Mouse (Mus musculus): ENCODE data around the gene Pianp. TPM values are rescaled to one million over a fixed set of nuclear protein-coding genes. Genes with fewer than 3 reads are reported as not detected.
"Not testable (repeated sequence)": the region's sequence is repeated elsewhere in the genome, so short reads cannot be mapped to it uniquely, and the experiment has no call there.

Pianp gene
- polyA plus RNA-seq, 1 experiment from 2014 or later, result 22.6 TPM

DNA sequence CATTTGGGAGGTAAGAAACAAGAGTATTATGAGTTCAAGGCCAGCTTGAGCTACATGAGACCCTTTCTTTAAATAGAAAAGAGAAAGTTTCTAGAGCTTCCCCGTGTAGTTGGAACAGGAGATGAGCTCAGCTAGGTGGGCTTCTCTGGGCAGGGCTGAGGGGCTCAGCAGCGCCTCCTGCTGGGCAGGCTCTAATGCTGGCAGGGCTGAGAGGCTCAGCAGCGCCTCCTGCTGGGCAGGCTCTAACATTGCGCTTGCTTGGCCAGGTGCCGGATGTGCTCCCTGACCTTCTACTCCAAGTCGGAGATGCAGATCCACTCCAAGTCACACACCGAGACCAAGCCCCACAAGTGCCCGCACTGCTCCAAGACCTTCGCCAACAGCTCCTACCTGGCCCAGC, 34.0 kb downstream of the Pianp start:
- not testable (repeated sequence) for H3K27ac ChIP-seq (ENCODE audit: low read depth, low read length); H3K27me3 ChIP-seq (replicated peaks; ENCODE audit: control insufficient read depth, insufficient read depth, low read length); H3K9me3 ChIP-seq (replicated peaks; ENCODE audit: control insufficient read depth, low read length); H3K4me2 ChIP-seq (ENCODE audit: low read length); H3K4me1 ChIP-seq (ENCODE audit: control insufficient read depth, insufficient read depth, low read length); ATAC-seq; H3K4me3 ChIP-seq (ENCODE audit: low read depth, low read length); H3K9ac ChIP-seq (ENCODE audit: low read length)
- 27% methylated on average over 7 of the region's 9 CpGs for WGBS
- H3K36me3 ChIP-seq (ENCODE audit: control insufficient read depth, insufficient read depth, low read length), result peaks cover 71% of the 10 kb centered on the region
- peak; percentile 23 for DNase-seq (ENCODE audit: low spot score)

DNA sequence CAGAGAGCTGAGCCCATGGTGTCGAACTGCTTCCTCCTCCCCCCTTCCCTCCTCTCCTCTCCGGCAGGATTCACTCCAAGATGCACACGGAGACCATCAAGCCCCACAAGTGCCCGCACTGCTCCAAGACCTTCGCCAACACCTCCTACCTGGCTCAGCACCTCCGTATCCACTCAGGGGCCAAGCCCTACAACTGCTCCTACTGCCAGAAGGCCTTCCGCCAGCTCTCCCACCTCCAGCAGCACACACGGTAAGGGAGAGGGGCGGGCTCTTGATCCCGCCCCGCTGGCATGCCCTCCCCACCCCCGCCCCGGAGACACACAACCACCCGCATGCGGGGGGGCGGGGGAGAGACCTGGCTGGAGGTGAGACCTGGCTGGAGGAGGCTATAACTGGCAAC, 35.1 kb downstream of the Pianp start:
- Histone ChIP-seq H3K36me3 (ENCODE audit: control insufficient read depth, insufficient read depth, low read length) (peaks cover 74% of the 10 kb centered on the region), H3K9me3 (replicated peaks; ENCODE audit: control insufficient read depth, low read length) (no peaks in the 10 kb centered on the region), H3K27ac (ENCODE audit: low read depth, low read length) (no peak overlapping the region), H3K4me1 (ENCODE audit: control insufficient read depth, insufficient read depth, low read length) (no peaks in the 10 kb centered on the region; the same call in 1 of the 2 replicates), H3K4me2 (ENCODE audit: low read length) (no peak overlapping the region), H3K27me3 (replicated peaks; ENCODE audit: control insufficient read depth, insufficient read depth, low read length) (no peaks in the 10 kb centered on the region), H3K9ac (ENCODE audit: low read length) (no peak overlapping the region), H3K4me3 (ENCODE audit: low read depth, low read length) (no peak overlapping the region)
- DNase-seq (ENCODE audit: low spot score) (no peak), ATAC-seq (no peak)
- WGBS, result 91% methylated on average over 16 of the region's 16 CpGs

DNA sequence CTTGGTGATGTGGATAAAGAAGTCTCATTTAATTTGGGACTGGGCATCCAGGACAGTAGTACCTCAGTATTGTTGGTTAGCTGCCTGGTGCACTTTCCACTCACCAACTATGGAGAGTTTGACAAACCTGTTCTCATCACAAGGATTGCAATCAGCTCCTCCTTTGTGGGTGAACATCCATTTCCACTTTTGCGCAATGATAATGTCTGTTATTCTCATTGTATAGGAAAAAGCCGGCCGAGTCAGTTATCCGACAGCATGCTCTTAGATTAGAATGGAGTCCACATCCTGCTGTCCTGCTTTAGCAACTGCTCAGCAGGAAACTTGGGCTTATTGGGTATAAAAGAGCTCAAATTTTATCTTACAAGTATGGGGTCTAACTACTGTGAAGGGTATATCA, 42.2 kb downstream of the Pianp start:
- peaks cover 47% of the 10 kb centered on the region for H3K36me3 ChIP-seq (ENCODE audit: control insufficient read depth, insufficient read depth, low read length)
- H3K9me3 ChIP-seq (replicated peaks; ENCODE audit: control insufficient read depth, low read length), result no peaks in the 10 kb centered on the region
- H3K4me1 ChIP-seq (ENCODE audit: control insufficient read depth, insufficient read depth, low read length), result peaks cover 6% of the 10 kb centered on the region; the same call in 1 of the 2 replicates
- H3K27ac ChIP-seq (ENCODE audit: low read depth, low read length), result no peak overlapping the region
- WGBS, result 95% methylated on average over 4 of the region's 4 CpGs
- ATAC-seq (no peak), DNase-seq (ENCODE audit: low spot score) (no peak)
- H3K9ac ChIP-seq (ENCODE audit: low read length), result no peak overlapping the region
- peak overlapping the region; percentile 51 for H3K4me2 ChIP-seq (ENCODE audit: low read length)
- H3K4me3 ChIP-seq (ENCODE audit: low read depth, low read length), result peak overlapping the region; percentile 20; the same call in 1 of the 2 replicates
- H3K27me3 ChIP-seq (replicated peaks; ENCODE audit: control insufficient read depth, insufficient read depth, low read length), result no peaks in the 10 kb centered on the region

DNA sequence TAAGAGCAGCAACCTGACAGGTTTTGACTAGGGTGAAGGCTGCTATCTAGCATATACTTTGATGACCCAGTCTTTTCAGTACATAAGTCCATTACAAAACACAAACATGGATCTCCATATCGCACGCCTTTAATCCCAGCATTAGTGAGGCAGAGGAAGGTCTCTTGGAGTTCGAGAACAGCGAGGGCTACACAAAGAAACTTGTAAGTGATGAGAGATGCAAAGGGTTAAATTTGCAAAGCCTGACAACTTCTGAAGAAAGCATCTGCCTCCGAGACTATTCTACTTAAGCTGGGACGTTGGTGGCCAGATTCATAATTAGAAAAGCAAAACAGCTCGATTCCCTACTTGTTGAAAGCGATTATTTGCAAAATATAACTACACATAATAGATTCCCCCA, 42.6 kb downstream of the Pianp start:
- H3K9ac ChIP-seq (ENCODE audit: low read length), result no peak overlapping the region
- H3K9me3 ChIP-seq (replicated peaks; ENCODE audit: control insufficient read depth, low read length), result no peaks in the 10 kb centered on the region
- H3K4me3 ChIP-seq (ENCODE audit: low read depth, low read length), result peak overlapping the region; percentile 20
- peaks cover 6% of the 10 kb centered on the region; the same call in 1 of the 2 replicates for H3K4me1 ChIP-seq (ENCODE audit: control insufficient read depth, insufficient read depth, low read length)
- no peaks in the 10 kb centered on the region for H3K27me3 ChIP-seq (replicated peaks; ENCODE audit: control insufficient read depth, insufficient read depth, low read length)
- no peak overlapping the region for H3K27ac ChIP-seq (ENCODE audit: low read depth, low read length)
- 7% methylated on average over 8 of the region's 8 CpGs for WGBS
- ATAC-seq (no peak; the same call in 1 of the 2 replicates), DNase-seq (ENCODE audit: low spot score) (no peak)
- peaks cover 47% of the 10 kb centered on the region for H3K36me3 ChIP-seq (ENCODE audit: control insufficient read depth, insufficient read depth, low read length)
- peak overlapping the region; percentile 51 for H3K4me2 ChIP-seq (ENCODE audit: low read length)

DNA sequence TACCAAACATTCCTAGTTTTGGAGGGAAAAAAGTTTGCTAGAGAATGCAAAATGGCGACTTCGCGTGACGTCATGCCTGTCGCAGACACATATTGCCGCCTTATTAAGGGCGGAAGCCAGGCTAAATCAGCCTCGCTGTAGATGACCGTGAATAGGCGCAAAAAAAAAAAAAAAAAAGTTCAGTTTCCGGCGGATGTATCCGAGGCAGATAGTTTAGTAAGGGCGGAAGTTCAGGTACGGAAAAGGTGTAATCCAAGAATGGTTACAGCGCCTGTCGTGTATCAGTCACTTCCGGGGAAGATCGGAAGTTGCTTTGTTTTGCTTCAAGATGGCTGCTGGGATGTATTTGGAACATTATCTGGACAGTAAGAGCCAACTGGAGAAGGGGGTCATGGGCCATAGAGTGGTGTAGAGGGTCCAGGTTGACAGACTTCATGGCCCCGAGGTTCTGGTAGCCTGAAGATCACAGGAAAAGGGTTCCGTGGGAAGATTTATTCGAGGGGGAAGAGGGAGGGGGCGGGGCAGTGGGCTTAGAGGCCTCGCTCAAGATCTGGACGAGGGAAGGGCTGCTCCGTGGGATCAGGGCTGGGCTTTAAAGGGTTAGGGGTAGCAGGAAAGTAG, 43.1 kb downstream of the Pianp start, which contains the start of gene Ing4:
Gene Ing4, plus strand, starts transcription at position 228 of the 621 bp plus-strand sequence.
- Histone ChIP-seq H3K27ac (ENCODE audit: low read depth, low read length) (peak within 1 kb of the TSS; percentile 81), H3K27me3 (replicated peaks; ENCODE audit: control insufficient read depth, insufficient read depth, low read length) (no peaks in the 10 kb centered on the region), H3K9me3 (replicated peaks; ENCODE audit: control insufficient read depth, low read length) (no peaks in the 10 kb centered on the region), H3K36me3 (ENCODE audit: control insufficient read depth, insufficient read depth, low read length) (peaks cover 47% of the 10 kb centered on the region), H3K4me2 (ENCODE audit: low read length) (peak within 1 kb of the TSS; percentile 90), H3K4me3 (ENCODE audit: low read depth, low read length) (peak within 1 kb of the TSS; percentile 75), H3K4me1 (ENCODE audit: control insufficient read depth, insufficient read depth, low read length) (peaks cover 6% of the 10 kb centered on the region; the same call in 1 of the 2 replicates), H3K9ac (ENCODE audit: low read length) (peak within 1 kb of the TSS; percentile 80)
- DNase-seq (ENCODE audit: low spot score), result peak; percentile 99
- ATAC-seq, result peak; percentile 98
- WGBS, result under 1% methylated on average over 26 of the region's 26 CpGs

DNA sequence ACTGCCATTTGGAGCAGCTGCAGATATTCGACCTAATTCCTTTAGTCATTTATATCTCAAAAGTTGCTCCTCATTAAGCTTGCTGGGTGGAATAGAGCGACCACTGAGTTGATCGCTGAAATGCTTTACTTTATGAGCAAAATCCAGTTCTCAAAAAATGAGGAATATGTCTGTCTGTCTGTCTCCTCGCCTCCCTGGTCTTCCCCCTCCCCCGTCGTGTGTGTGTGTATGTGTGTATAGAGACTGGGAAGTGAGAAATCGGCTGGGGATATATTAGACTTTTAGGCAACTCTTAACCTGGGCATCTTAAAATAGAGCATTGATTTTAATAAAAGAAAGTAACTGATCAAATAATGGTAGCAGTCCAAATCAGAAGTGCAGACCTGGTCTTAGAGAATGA, 43.7 kb downstream of the Pianp start:
- DNase-seq (ENCODE audit: low spot score) (no peak), ATAC-seq (no peak)
- peaks cover 47% of the 10 kb centered on the region for H3K36me3 ChIP-seq (ENCODE audit: control insufficient read depth, insufficient read depth, low read length)
- H3K4me1 ChIP-seq (ENCODE audit: control insufficient read depth, insufficient read depth, low read length), result peaks cover 6% of the 10 kb centered on the region; the same call in 1 of the 2 replicates
- no peaks in the 10 kb centered on the region for H3K27me3 ChIP-seq (replicated peaks; ENCODE audit: control insufficient read depth, insufficient read depth, low read length)
- peak overlapping the region; percentile 80 for H3K9ac ChIP-seq (ENCODE audit: low read length)
- no peaks in the 10 kb centered on the region for H3K9me3 ChIP-seq (replicated peaks; ENCODE audit: control insufficient read depth, low read length)
- H3K4me2 ChIP-seq (ENCODE audit: low read length), result peak overlapping the region; percentile 90
- 22% methylated on average over 7 of the region's 7 CpGs for WGBS
- H3K4me3 ChIP-seq (ENCODE audit: low read depth, low read length), result peak overlapping the region; percentile 75
- H3K27ac ChIP-seq (ENCODE audit: low read depth, low read length), result 0 out of 2 replicates have a peak overlapping the region, but pooled peaks have one; percentile 81

DNA sequence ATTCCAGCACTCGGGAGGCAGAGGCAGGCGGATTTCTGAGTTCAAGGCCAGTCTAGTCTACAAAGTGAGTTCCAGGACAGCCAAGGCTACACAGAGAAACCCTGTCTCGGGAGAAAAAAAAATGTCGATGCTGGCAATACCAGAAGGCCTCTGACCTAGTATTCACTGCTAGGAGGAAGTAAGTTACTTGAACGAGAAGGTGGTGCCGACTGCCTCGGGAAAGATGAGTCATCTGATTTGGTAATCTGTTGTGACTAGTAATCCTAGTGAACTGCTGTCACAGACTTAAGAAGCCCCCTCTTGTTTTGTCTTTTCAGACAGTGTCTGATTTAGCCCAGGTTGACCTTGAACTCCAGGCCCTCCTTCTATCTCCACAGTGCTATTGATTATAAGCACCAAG, 44.6 kb downstream of the Pianp start:
- DNase-seq (ENCODE audit: low spot score) (no peak), ATAC-seq (no peak)
- WGBS, result 90% methylated on average over 7 of the region's 7 CpGs
- H3K4me1 ChIP-seq (ENCODE audit: control insufficient read depth, insufficient read depth, low read length), result peaks cover 6% of the 10 kb centered on the region; the same call in 1 of the 2 replicates
- no peak overlapping the region for H3K27ac ChIP-seq (ENCODE audit: low read depth, low read length)
- peaks cover 47% of the 10 kb centered on the region for H3K36me3 ChIP-seq (ENCODE audit: control insufficient read depth, insufficient read depth, low read length)
- H3K27me3 ChIP-seq (replicated peaks; ENCODE audit: control insufficient read depth, insufficient read depth, low read length), result no peaks in the 10 kb centered on the region
- no peaks in the 10 kb centered on the region for H3K9me3 ChIP-seq (replicated peaks; ENCODE audit: control insufficient read depth, low read length)
- no peak overlapping the region for H3K4me3 ChIP-seq (ENCODE audit: low read depth, low read length)
- H3K4me2 ChIP-seq (ENCODE audit: low read length), result peak overlapping the region; percentile 90; the same call in 1 of the 2 replicates
- H3K9ac ChIP-seq (ENCODE audit: low read length), result no peak overlapping the region

DNA sequence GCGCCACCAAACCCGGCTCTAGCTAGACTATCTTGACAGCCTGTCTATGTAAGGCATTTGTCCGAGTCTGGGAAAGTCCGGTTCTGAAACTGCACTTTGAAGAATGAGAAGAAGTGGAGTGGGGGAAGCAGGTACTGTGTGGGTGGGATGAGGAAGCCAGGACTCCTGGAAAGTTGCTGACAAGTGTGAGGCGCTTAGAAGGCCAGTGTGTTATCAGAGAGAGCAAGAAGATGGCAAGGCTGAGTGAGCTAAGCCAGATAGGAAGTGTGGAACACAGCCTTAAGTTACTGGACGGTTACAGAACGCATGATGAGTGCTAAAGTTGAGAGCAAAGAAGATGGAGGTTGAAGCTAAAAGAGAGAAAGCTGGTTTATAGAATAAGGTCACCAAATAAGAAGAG, 45.6 kb downstream of the Pianp start:
- Histone ChIP-seq H3K9ac (ENCODE audit: low read length) (no peak overlapping the region), H3K4me3 (ENCODE audit: low read depth, low read length) (no peak overlapping the region), H3K4me2 (ENCODE audit: low read length) (no peak overlapping the region), H3K9me3 (replicated peaks; ENCODE audit: control insufficient read depth, low read length) (no peaks in the 10 kb centered on the region), H3K27me3 (replicated peaks; ENCODE audit: control insufficient read depth, insufficient read depth, low read length) (no peaks in the 10 kb centered on the region), H3K36me3 (ENCODE audit: control insufficient read depth, insufficient read depth, low read length) (peaks cover 46% of the 10 kb centered on the region), H3K27ac (ENCODE audit: low read depth, low read length) (no peak overlapping the region), H3K4me1 (ENCODE audit: control insufficient read depth, insufficient read depth, low read length) (peaks cover 6% of the 10 kb centered on the region; the same call in 1 of the 2 replicates)
- ATAC-seq (no peak), DNase-seq (ENCODE audit: low spot score) (no peak)
- WGBS, result 97% methylated on average over 7 of the region's 7 CpGs

DNA sequence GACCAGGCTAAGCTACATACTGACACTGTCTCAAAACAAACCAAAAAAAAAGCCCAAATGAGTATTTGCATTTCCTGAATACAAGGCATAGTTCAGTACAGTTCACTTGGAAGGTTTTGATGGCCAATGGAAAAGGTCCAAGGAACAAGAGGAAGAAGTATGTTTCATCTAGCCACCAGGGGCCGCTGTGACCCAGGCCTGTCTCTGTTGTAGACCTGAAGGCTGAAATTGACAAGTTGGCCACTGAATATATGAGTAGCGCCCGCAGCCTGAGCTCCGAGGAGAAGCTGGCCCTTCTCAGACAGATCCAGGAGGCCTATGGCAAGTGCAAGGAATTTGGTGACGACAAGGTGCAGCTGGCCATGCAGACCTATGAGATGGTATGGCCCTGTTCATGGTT, 50.2 kb downstream of the Pianp start:
- Histone ChIP-seq H3K36me3 (ENCODE audit: control insufficient read depth, insufficient read depth, low read length) (peaks cover 82% of the 10 kb centered on the region), H3K4me2 (ENCODE audit: low read length) (no peak overlapping the region), H3K4me1 (ENCODE audit: control insufficient read depth, insufficient read depth, low read length) (no peaks in the 10 kb centered on the region), H3K27me3 (replicated peaks; ENCODE audit: control insufficient read depth, insufficient read depth, low read length) (no peaks in the 10 kb centered on the region), H3K9me3 (replicated peaks; ENCODE audit: control insufficient read depth, low read length) (no peaks in the 10 kb centered on the region), H3K4me3 (ENCODE audit: low read depth, low read length) (no peak overlapping the region), H3K9ac (ENCODE audit: low read length) (no peak overlapping the region), H3K27ac (ENCODE audit: low read depth, low read length) (no peak overlapping the region)
- DNase-seq (ENCODE audit: low spot score) (peak; percentile 90), ATAC-seq (peak; percentile 69)
- WGBS, result 28% methylated on average over 5 of the region's 5 CpGs
